Mouse (Mus musculus): ENCODE data around the gene Wdr95. TPM values are rescaled to one million over a fixed set of nuclear protein-coding genes. Genes with fewer than 3 reads are reported as not detected.

The Wdr95 gene
- total and polyA plus RNA-seq, 3 experiments, result 0.29 TPM; not detected in 2

DNA sequence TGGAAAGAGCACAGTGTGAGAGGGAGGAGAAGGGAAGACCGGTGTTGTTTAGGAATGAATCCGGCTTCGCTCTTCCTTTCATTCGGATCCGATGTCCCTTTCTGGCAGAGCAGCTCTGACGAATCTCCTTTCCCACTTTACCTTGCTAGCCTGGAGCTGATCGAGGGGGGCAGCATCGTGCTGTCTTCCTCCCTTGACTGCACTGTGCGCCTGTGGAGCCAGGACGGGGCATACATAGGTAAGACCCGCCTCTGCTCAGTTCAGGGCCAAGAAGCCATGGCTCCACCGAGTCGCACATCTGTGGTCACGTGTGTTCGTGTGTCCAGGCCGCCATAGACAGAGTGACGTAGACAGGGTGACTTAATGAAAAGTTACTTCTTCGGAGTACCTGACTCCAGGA lies 68.9 kb downstream of the Wdr95 start:
- no peak for TF ChIP-seq EP300 (IDR thresholded peaks at IDR 0.05; ENCODE audit: insufficient read depth, low read depth, low read length)
- intact Hi-C loops (cut with DNase I), result no loop called here
- Histone ChIP-seq H3K27me3 (ENCODE audit: control insufficient read depth, insufficient read depth, low read length) (no peaks in the 10 kb centered on the region), H3K27ac (no peak overlapping the region), H3K9ac (ENCODE audit: low read depth, low read length) (no peak overlapping the region), H3K4me3 (no peak overlapping the region), H3K79me2 (replicated peaks; ENCODE audit: control insufficient read depth, insufficient read depth, low read length) (no peaks in the 10 kb centered on the region), H3K4me1 (ENCODE audit: control insufficient read depth, insufficient read depth, low read length) (no peaks in the 10 kb centered on the region), H3K36me3 (ENCODE audit: control insufficient read depth, insufficient read depth, low read length) (no peaks in the 10 kb centered on the region)
- DNase-seq, result no peak
- WGBS, result 45% methylated on average over 18 of the region's 18 CpGs

- Histone ChIP-seq H3K9ac (ENCODE audit: low read depth, low read length) (no peak overlapping the region), H3K4me1 (ENCODE audit: control insufficient read depth, insufficient read depth, low read length) (no peaks in the 10 kb centered on the region), H3K4me3 (no peak overlapping the region), H3K27me3 (ENCODE audit: control insufficient read depth, insufficient read depth, low read length) (no peaks in the 10 kb centered on the region), H3K27ac (no peak overlapping the region), H3K36me3 (ENCODE audit: control insufficient read depth, insufficient read depth, low read length) (no peaks in the 10 kb centered on the region), H3K79me2 (replicated peaks; ENCODE audit: control insufficient read depth, insufficient read depth, low read length) (no peaks in the 10 kb centered on the region)
- intact Hi-C loops (cut with DNase I), result no loop called here
- WGBS, result 88% methylated on average over 3 of the region's 3 CpGs
- no peak for DNase-seq
- TF ChIP-seq EP300 (IDR thresholded peaks at IDR 0.05; ENCODE audit: insufficient read depth, low read depth, low read length) (no peak), POLR2A (IDR thresholded peaks at IDR 0.05; ENCODE audit: insufficient read depth, low read depth, low read length) (no peak), CTCF (IDR thresholded peaks at IDR 0.05) (no peak)
Observed at GRCm38 (mm10) chr5:149601996-149602395, 73.5 kb downstream of the Wdr95 start.

- no peaks in the 10 kb centered on the region for H3K4me1 ChIP-seq (ENCODE audit: control insufficient read depth, insufficient read depth, low read length)
- no peak for TF ChIP-seq POLR2A (IDR thresholded peaks at IDR 0.05; ENCODE audit: insufficient read depth, low read depth, low read length)
- TF ChIP-seq CTCF (IDR thresholded peaks at IDR 0.05), result no peak
- no peak for TF ChIP-seq EP300 (IDR thresholded peaks at IDR 0.05; ENCODE audit: insufficient read depth, low read depth, low read length)
- H3K27me3 ChIP-seq (ENCODE audit: control insufficient read depth, insufficient read depth, low read length), result no peaks in the 10 kb centered on the region
- 61% methylated on average over 3 of the region's 3 CpGs for WGBS
- intact Hi-C loops (cut with DNase I), result no loop called here
- no peaks in the 10 kb centered on the region for H3K36me3 ChIP-seq (ENCODE audit: control insufficient read depth, insufficient read depth, low read length)
- DNase-seq, result no peak
- H3K27ac ChIP-seq, result no peak overlapping the region
- no peak overlapping the region for H3K4me3 ChIP-seq
- H3K9ac ChIP-seq (ENCODE audit: low read depth, low read length), result no peak overlapping the region
- no peaks in the 10 kb centered on the region for H3K79me2 ChIP-seq (replicated peaks; ENCODE audit: control insufficient read depth, insufficient read depth, low read length)
Observed at GRCm38 (mm10) chr5:149603241-149603640, 74.8 kb downstream of the Wdr95 start.

- Histone ChIP-seq H3K79me2 (replicated peaks; ENCODE audit: control insufficient read depth, insufficient read depth, low read length) (no peaks in the 10 kb centered on the region), H3K9ac (ENCODE audit: low read depth, low read length) (no peak overlapping the region), H3K4me1 (ENCODE audit: control insufficient read depth, insufficient read depth, low read length) (no peaks in the 10 kb centered on the region), H3K27ac (no peak overlapping the region), H3K36me3 (ENCODE audit: control insufficient read depth, insufficient read depth, low read length) (no peaks in the 10 kb centered on the region), H3K4me3 (no peak overlapping the region), H3K27me3 (ENCODE audit: control insufficient read depth, insufficient read depth, low read length) (no peaks in the 10 kb centered on the region)
- no peak for TF ChIP-seq EP300 (IDR thresholded peaks at IDR 0.05; ENCODE audit: insufficient read depth, low read depth, low read length)
- no peak for TF ChIP-seq POLR2A (IDR thresholded peaks at IDR 0.05; ENCODE audit: insufficient read depth, low read depth, low read length)
- no peak for TF ChIP-seq CTCF (IDR thresholded peaks at IDR 0.05)
- 80% methylated on average over 8 of the region's 8 CpGs for WGBS
- intact Hi-C loops (cut with DNase I), result no loop called here
- DNase-seq, result no peak
Observed at GRCm38 (mm10) chr5:149607083-149607720, 78.7 kb downstream of the Wdr95 start.

GRCm38 (mm10) chr5:149611476-149612164 lies 83.1 kb downstream of the Wdr95 start:
- WGBS, result 62% methylated on average over 16 of the region's 16 CpGs
- H3K27ac ChIP-seq, result no peak overlapping the region
- DNase-seq, result no peak
- no peaks in the 10 kb centered on the region for H3K36me3 ChIP-seq (ENCODE audit: control insufficient read depth, insufficient read depth, low read length)
- no peaks in the 10 kb centered on the region for H3K79me2 ChIP-seq (replicated peaks; ENCODE audit: control insufficient read depth, insufficient read depth, low read length)
- no peaks in the 10 kb centered on the region for H3K27me3 ChIP-seq (ENCODE audit: control insufficient read depth, insufficient read depth, low read length)
- no peak overlapping the region for H3K9ac ChIP-seq (ENCODE audit: low read depth, low read length)
- H3K4me3 ChIP-seq, result no peak overlapping the region
- intact Hi-C loops (cut with DNase I), result no loop called here
- H3K4me1 ChIP-seq (ENCODE audit: control insufficient read depth, insufficient read depth, low read length), result no peaks in the 10 kb centered on the region
- TF ChIP-seq CTCF (IDR thresholded peaks at IDR 0.05) (no peak), EP300 (IDR thresholded peaks at IDR 0.05; ENCODE audit: insufficient read depth, low read depth, low read length) (no peak), POLR2A (IDR thresholded peaks at IDR 0.05; ENCODE audit: insufficient read depth, low read depth, low read length) (no peak)

GRCm38 (mm10) chr5:149612165-149612518 lies 83.7 kb downstream of the Wdr95 start:
- Histone ChIP-seq H3K79me2 (replicated peaks; ENCODE audit: control insufficient read depth, insufficient read depth, low read length) (no peaks in the 10 kb centered on the region), H3K27ac (no peak overlapping the region), H3K4me1 (ENCODE audit: control insufficient read depth, insufficient read depth, low read length) (no peaks in the 10 kb centered on the region), H3K9ac (ENCODE audit: low read depth, low read length) (no peak overlapping the region), H3K4me3 (no peak overlapping the region), H3K36me3 (ENCODE audit: control insufficient read depth, insufficient read depth, low read length) (no peaks in the 10 kb centered on the region), H3K27me3 (ENCODE audit: control insufficient read depth, insufficient read depth, low read length) (no peaks in the 10 kb centered on the region)
- TF ChIP-seq CTCF (IDR thresholded peaks at IDR 0.05), result no peak
- no peak for TF ChIP-seq POLR2A (IDR thresholded peaks at IDR 0.05; ENCODE audit: insufficient read depth, low read depth, low read length)
- TF ChIP-seq EP300 (IDR thresholded peaks at IDR 0.05; ENCODE audit: insufficient read depth, low read depth, low read length), result no peak
- 83% methylated on average over 3 of the region's 3 CpGs for WGBS
- intact Hi-C loops (cut with DNase I), result no loop called here
- no peak for DNase-seq

Measured in heart, adult 2 months (tissue).